Mouse (Mus musculus): ENCODE data around the gene Pikfyve. TPM values are rescaled to one million over a fixed set of nuclear protein-coding genes. Genes with fewer than 3 reads are reported as not detected.
A peak's percentile ranks its signal among the peaks of the same experiment; 100 is the strongest.

Pikfyve gene
- polyA plus RNA-seq (2012; rRNA removed) (8.1 and 9.1 TPM in 2 replicates), polyA plus RNA-seq (2014; fragmentation: Nextera tagmentation; extraction: Ambion mirVana) (15.8 and 17.1 TPM in 2 replicates)

GRCm38 (mm10) chr1:65186287-65187073, at the start of gene Pikfyve, which contains the start of gene Idh1:
Gene Pikfyve, plus strand, starts transcription at chr1:65186683.
Gene Idh1, minus strand, starts transcription at chr1:65186500.
- Histone ChIP-seq H3K9me3 (ENCODE audit: control insufficient read depth, low read length) (no peaks in the 10 kb centered on the region), H3K27ac (replicated peaks; ENCODE audit: low read depth, low read length) (peak within 1 kb of the TSS; percentile 74), H3K36me3 (ENCODE audit: control insufficient read depth, insufficient read depth, low read length) (peaks cover 2% of the 10 kb centered on the region; the same call in 1 of the 2 replicates), H3K27me3 (ENCODE audit: control insufficient read depth, insufficient read depth, low read length) (no peaks in the 10 kb centered on the region), H3K9ac (ENCODE audit: low read depth, low read length, severe bottlenecking) (peak within 1 kb of the TSS; percentile 83), H3K4me3 (replicated peaks; ENCODE audit: low read length) (peak within 1 kb of the TSS; percentile 77), H3K4me1 (ENCODE audit: control insufficient read depth, insufficient read depth, low read length) (peaks cover 7% of the 10 kb centered on the region), H3K4me2 (replicated peaks; ENCODE audit: low read depth, low read length, severe bottlenecking) (peak within 1 kb of the TSS; percentile 56)
- under 1% methylated on average over 62 of the region's 71 CpGs for WGBS
- peak; percentile 99 for DNase-seq (ENCODE audit: low spot score)
- peak; percentile 97 for TF ChIP-seq POLR2A (IDR thresholded peaks at IDR 0.05; ENCODE audit: borderline replicate concordance, extremely low read depth, insufficient read depth, insufficient read length)
- peak; percentile 100 for ATAC-seq (ENCODE audit: low FRiP score, low read depth)

DNA sequence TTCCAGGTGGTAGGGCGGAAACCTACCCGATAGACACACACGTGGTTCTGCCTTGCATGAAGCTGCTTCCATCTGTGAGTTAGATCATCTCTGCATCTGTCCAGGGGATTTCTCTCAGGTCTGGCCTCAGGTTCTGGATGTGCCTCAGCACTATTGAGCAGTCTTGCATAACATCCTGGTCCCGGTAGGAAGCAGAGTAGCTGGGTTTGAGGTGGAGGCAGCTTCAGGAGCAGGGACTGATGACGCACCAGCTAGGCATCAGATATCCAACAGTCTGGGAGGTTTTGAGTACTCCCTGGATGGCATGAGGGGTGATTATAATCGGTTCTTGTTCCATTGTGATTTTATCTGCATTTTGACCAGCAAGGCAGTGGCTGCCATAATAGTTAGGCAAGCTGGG, 48.9 kb upstream of the Pikfyve start:
- TF ChIP-seq POLR2A (IDR thresholded peaks at IDR 0.05; ENCODE audit: borderline replicate concordance, extremely low read depth, insufficient read depth, insufficient read length), result no peak
- ATAC-seq (ENCODE audit: low FRiP score, low read depth) (no peak), DNase-seq (ENCODE audit: low spot score) (no peak)
- Histone ChIP-seq H3K4me3 (replicated peaks; ENCODE audit: low read length) (no peak overlapping the region), H3K4me2 (replicated peaks; ENCODE audit: low read depth, low read length, severe bottlenecking) (no peak overlapping the region), H3K36me3 (ENCODE audit: control insufficient read depth, insufficient read depth, low read length) (no peaks in the 10 kb centered on the region), H3K4me1 (ENCODE audit: control insufficient read depth, insufficient read depth, low read length) (no peaks in the 10 kb centered on the region), H3K27ac (replicated peaks; ENCODE audit: low read depth, low read length) (no peak overlapping the region), H3K27me3 (ENCODE audit: control insufficient read depth, insufficient read depth, low read length) (no peaks in the 10 kb centered on the region), H3K9ac (ENCODE audit: low read depth, low read length, severe bottlenecking) (no peak overlapping the region), H3K9me3 (ENCODE audit: control insufficient read depth, low read length) (no peaks in the 10 kb centered on the region)
- 76% methylated on average over 6 of the region's 6 CpGs for WGBS

DNA sequence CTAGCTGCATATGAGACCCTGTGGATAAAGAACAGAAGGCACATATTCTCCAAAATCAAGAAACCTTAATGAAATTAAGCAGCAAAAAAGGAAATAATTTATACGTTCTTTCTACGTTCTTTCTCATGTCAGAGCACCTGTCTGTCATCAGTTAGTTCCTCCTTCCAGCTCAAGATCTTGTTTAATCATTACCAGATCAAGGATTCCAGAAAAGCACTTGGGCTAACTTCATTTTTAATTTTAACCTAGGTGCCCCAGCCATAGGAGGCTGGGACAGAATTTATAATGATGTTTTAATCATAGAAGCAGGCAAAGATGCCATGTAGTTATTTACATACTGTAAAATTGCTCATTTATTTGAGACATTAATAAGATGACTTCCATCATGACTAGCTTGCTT, 41.7 kb upstream of the Pikfyve start:
- no peaks in the 10 kb centered on the region for H3K36me3 ChIP-seq (ENCODE audit: control insufficient read depth, insufficient read depth, low read length)
- no peak overlapping the region for H3K9ac ChIP-seq (ENCODE audit: low read depth, low read length, severe bottlenecking)
- 74% methylated on average over 2 of the region's 2 CpGs for WGBS
- no peak for DNase-seq (ENCODE audit: low spot score)
- TF ChIP-seq POLR2A (IDR thresholded peaks at IDR 0.05; ENCODE audit: borderline replicate concordance, extremely low read depth, insufficient read depth, insufficient read length), result no peak
- no peaks in the 10 kb centered on the region for H3K4me1 ChIP-seq (ENCODE audit: control insufficient read depth, insufficient read depth, low read length)
- no peaks in the 10 kb centered on the region for H3K27me3 ChIP-seq (ENCODE audit: control insufficient read depth, insufficient read depth, low read length)
- H3K27ac ChIP-seq (replicated peaks; ENCODE audit: low read depth, low read length), result no peak overlapping the region
- H3K9me3 ChIP-seq (ENCODE audit: control insufficient read depth, low read length), result no peaks in the 10 kb centered on the region
- H3K4me2 ChIP-seq (replicated peaks; ENCODE audit: low read depth, low read length, severe bottlenecking), result no peak overlapping the region
- no peak overlapping the region for H3K4me3 ChIP-seq (replicated peaks; ENCODE audit: low read length)
- no peak for ATAC-seq (ENCODE audit: low FRiP score, low read depth)

GRCm38 (mm10) chr1:65146601-65147000, 39.9 kb upstream of the Pikfyve start:
- no peaks in the 10 kb centered on the region for H3K36me3 ChIP-seq (ENCODE audit: control insufficient read depth, insufficient read depth, low read length)
- WGBS, result 45% methylated on average over 2 of the region's 2 CpGs
- DNase-seq (ENCODE audit: low spot score) (no peak), ATAC-seq (ENCODE audit: low FRiP score, low read depth) (no peak)
- H3K9ac ChIP-seq (ENCODE audit: low read depth, low read length, severe bottlenecking), result no peak overlapping the region
- H3K27me3 ChIP-seq (ENCODE audit: control insufficient read depth, insufficient read depth, low read length), result no peaks in the 10 kb centered on the region
- H3K9me3 ChIP-seq (ENCODE audit: control insufficient read depth, low read length), result no peaks in the 10 kb centered on the region
- no peak overlapping the region for H3K27ac ChIP-seq (replicated peaks; ENCODE audit: low read depth, low read length)
- H3K4me2 ChIP-seq (replicated peaks; ENCODE audit: low read depth, low read length, severe bottlenecking), result no peak overlapping the region
- no peaks in the 10 kb centered on the region for H3K4me1 ChIP-seq (ENCODE audit: control insufficient read depth, insufficient read depth, low read length)
- no peak overlapping the region for H3K4me3 ChIP-seq (replicated peaks; ENCODE audit: low read length)
- TF ChIP-seq POLR2A (IDR thresholded peaks at IDR 0.05; ENCODE audit: borderline replicate concordance, extremely low read depth, insufficient read depth, insufficient read length), result no peak

- Histone ChIP-seq H3K27me3 (ENCODE audit: control insufficient read depth, insufficient read depth, low read length) (no peaks in the 10 kb centered on the region), H3K9me3 (ENCODE audit: control insufficient read depth, low read length) (no peaks in the 10 kb centered on the region), H3K4me3 (replicated peaks; ENCODE audit: low read length) (no peak overlapping the region), H3K4me1 (ENCODE audit: control insufficient read depth, insufficient read depth, low read length) (no peaks in the 10 kb centered on the region), H3K4me2 (replicated peaks; ENCODE audit: low read depth, low read length, severe bottlenecking) (no peak overlapping the region), H3K27ac (replicated peaks; ENCODE audit: low read depth, low read length) (no peak overlapping the region), H3K36me3 (ENCODE audit: control insufficient read depth, insufficient read depth, low read length) (no peaks in the 10 kb centered on the region), H3K9ac (ENCODE audit: low read depth, low read length, severe bottlenecking) (no peak overlapping the region)
- ATAC-seq (ENCODE audit: low FRiP score, low read depth), result no peak
- 91% methylated on average over 5 of the region's 5 CpGs for WGBS
- TF ChIP-seq POLR2A (IDR thresholded peaks at IDR 0.05; ENCODE audit: borderline replicate concordance, extremely low read depth, insufficient read depth, insufficient read length), result no peak
- DNase-seq (ENCODE audit: low spot score), result no peak
Measured at GRCm38 (mm10) chr1:65147326-65147725, 39.2 kb upstream of the Pikfyve start.
